Mouse (Mus musculus): ENCODE measurements around the gene Tagln2. TPM values are rescaled to one million over a fixed set of nuclear protein-coding genes. Genes with fewer than 3 reads are reported as not detected.

Tagln2 gene
- 346 and 384 TPM in 2 replicates for polyA plus RNA-seq (2015; fragmentation: Nextera tagmentation; extraction: Ambion mirVana)

GRCm38 (mm10) chr1:172499765-172500441, at the start of gene Tagln2:
Gene Tagln2 (plus strand): TSS chr1:172500047.

GRCm38 (mm10) chr1:172475054-172475741, 24.6 kb upstream of the Tagln2 start, which contains the start of gene Slamf9:
Gene Slamf9 (plus strand): TSS chr1:172475358.

GRCm38 (mm10) chr1:172481540-172482280, 18.1 kb upstream of the Tagln2 start, which contains the start of gene Igsf9:
Gene Igsf9 (plus strand): TSS chr1:172481788.

GRCm38 (mm10) chr1:172520576-172521440, 21.0 kb downstream of the Tagln2 start, which contains the start of gene Cfap45:
Gene Cfap45 (plus strand): TSS chr1:172520801.

GRCm38 (mm10) chr1:172555638-172556037, 55.8 kb downstream of the Tagln2 start, which contains the start of gene Vsig8:
Gene Vsig8 (plus strand): TSS chr1:172555938.

Other genes with a start within 250 kb of the Tagln2 start
- gene Atp1a4, start 241.6 kb upstream of the Tagln2 start, polyA plus RNA-seq (2015; fragmentation: Nextera tagmentation; extraction: Ambion mirVana) = 0.05 TPM in 1 of 2 replicates, not detected in the other
- 32.5 and 37.1 TPM in 2 replicates for gene Igsf8, start 238.4 kb upstream of the Tagln2 start, polyA plus RNA-seq (2015; fragmentation: Nextera tagmentation; extraction: Ambion mirVana)
- 3.7 and 4.4 TPM in 2 replicates for gene Atp1a2, start 202.0 kb upstream of the Tagln2 start, polyA plus RNA-seq (2015; fragmentation: Nextera tagmentation; extraction: Ambion mirVana)
- 0.05 and 0.07 TPM in 2 replicates for gene Kcnj9, start 170.7 kb upstream of the Tagln2 start, polyA plus RNA-seq (2015; fragmentation: Nextera tagmentation; extraction: Ambion mirVana)
- 0.02 TPM in 2 replicates for gene Kcnj10, start 158.8 kb upstream of the Tagln2 start, polyA plus RNA-seq (2015; fragmentation: Nextera tagmentation; extraction: Ambion mirVana)
- gene Pigm, start 123.5 kb upstream of the Tagln2 start, polyA plus RNA-seq (2015; fragmentation: Nextera tagmentation; extraction: Ambion mirVana) = 3.4 and 4.0 TPM in 2 replicates
- 3.1 and 3.5 TPM in 2 replicates for gene Slamf9, start 24.7 kb upstream of the Tagln2 start, polyA plus RNA-seq (2015; fragmentation: Nextera tagmentation; extraction: Ambion mirVana)
- 6.4 and 6.9 TPM in 2 replicates for gene Igsf9, start 18.3 kb upstream of the Tagln2 start, polyA plus RNA-seq (2015; fragmentation: Nextera tagmentation; extraction: Ambion mirVana)
- gene Cfap45, start 20.8 kb downstream of the Tagln2 start, polyA plus RNA-seq (2015; fragmentation: Nextera tagmentation; extraction: Ambion mirVana) = 1.4 and 2.3 TPM in 2 replicates
- gene Vsig8, start 55.9 kb downstream of the Tagln2 start, polyA plus RNA-seq (2015; fragmentation: Nextera tagmentation; extraction: Ambion mirVana) = 0.34 and 0.43 TPM in 2 replicates
- not detected in 2 replicates for gene Slamf8, start 90.5 kb downstream of the Tagln2 start, polyA plus RNA-seq (2015; fragmentation: Nextera tagmentation; extraction: Ambion mirVana)
- gene Fcrl6, start 102.5 kb downstream of the Tagln2 start, polyA plus RNA-seq (2015; fragmentation: Nextera tagmentation; extraction: Ambion mirVana) = not detected in 2 replicates
- 12.8 and 16.1 TPM in 2 replicates for gene Dusp23, start 132.9 kb downstream of the Tagln2 start, polyA plus RNA-seq (2015; fragmentation: Nextera tagmentation; extraction: Ambion mirVana)
- 0.26 TPM in 1 of 2 replicates, not detected in the other for gene Crp, start 198.0 kb downstream of the Tagln2 start, polyA plus RNA-seq (2015; fragmentation: Nextera tagmentation; extraction: Ambion mirVana)

All from urinary bladder, postnatal 0 days (tissue).